Mouse (Mus musculus) yolk sac, embryonic 10.5 days (tissue): ENCODE measurements around the gene E130114P18Rik.

Source experiments
- DNase-seq: peaks from one replicate; pipeline ENCODE4 v3.0.0-alpha.2; 2017; ENCODE audit warnings: low spot score

Gene E130114P18Rik

GRCm38 (mm10) chr4:97648825-97649625 is 128.9 kb downstream of the E130114P18Rik start:
- DNase-seq: no peak

DNA sequence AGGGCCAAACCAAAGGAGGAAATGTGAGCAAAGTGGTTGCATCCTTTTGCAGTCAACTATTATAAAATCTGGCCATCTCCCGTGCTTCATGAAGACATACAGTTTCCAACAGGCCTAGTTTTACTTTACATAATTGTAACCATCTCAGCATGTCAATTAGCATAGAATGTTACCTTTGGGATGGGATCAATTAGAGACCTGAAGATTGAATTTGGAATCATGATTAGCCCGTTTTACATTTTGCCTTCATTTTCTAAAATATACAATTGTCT is 129.5 kb downstream of the E130114P18Rik start:
- DNase-seq: no peak

DNA sequence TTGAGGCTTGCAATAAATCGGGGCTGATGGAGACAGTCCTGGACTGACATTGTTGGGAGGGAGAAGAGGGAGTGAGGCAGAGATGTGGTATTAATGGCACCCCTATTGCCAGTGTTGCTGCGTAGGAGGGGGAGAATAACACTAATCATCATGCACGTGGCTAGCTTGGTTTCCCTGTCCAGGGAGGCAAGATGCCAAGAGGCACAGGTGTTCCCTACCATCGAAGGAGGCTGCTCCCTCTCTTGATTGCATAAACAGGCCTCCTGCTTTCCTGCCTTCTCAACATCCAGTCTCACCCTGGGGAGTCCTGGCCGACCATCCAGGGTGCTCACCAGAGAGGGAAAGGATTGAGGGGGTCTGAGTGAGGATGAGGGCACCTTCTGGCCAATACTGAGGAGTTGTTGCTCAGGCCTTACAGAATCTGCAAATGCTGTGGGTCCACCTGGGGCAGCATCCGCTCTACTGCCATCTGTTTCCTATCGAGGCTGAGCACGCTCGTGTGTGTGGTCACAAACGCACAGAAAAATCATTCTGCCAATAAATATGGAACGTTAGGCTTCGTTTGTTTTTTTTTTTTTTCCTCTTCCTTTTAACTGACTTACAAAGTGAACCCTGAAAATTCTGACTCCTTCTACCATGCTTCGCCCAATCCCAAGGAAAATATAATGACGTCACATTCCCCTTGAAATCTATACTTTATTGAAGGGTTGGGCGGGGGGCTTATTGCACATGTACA is 130.0 kb downstream of the E130114P18Rik start:
- DNase-seq: no peak

DNA sequence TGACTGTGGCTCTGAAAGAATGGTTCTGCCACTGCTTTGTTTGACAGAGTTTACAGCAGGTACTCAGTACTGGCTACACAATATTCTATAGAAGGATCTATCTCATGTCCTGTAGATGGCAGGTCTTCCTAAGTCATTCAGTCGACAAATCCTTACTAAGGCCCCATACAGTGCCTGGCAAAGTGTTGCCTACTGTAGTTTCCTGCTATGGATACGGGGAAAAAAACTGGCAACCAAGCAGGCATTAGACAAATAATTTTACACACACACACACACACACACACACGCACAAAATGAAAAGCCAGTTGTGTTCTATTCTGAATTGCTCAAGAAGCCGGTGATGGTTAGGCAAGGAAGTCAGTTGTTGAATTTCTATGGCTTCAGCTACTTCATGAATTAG is 130.6 kb downstream of the E130114P18Rik start:
- no peak for DNase-seq

- DNase-seq: no peak
Measured at GRCm38 (mm10) chr4:97640385-97640784, 137.5 kb downstream of the E130114P18Rik start.

DNA sequence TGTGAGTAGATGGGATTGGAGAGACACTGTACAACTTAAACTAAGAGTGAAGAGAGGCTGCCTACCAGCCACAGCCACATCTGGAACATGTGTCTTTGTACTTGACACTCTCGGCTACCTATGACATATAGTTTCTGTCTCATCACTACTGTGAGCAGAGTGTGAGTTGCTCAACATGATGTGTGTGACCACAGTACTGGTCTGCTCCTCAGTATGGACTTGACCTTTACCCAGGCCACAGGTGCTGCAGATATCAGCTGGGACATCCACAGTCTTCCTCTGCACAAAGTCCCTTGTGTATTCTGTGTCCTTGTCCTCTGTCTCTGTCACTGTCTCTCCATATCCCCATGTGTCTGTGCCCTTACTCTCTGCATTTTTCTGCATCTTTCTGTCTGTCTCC is 141.3 kb downstream of the E130114P18Rik start:
- no peak for DNase-seq

GRCm38 (mm10) chr4:97635757-97636292 is 142.1 kb downstream of the E130114P18Rik start:
- no peak for DNase-seq

DNA sequence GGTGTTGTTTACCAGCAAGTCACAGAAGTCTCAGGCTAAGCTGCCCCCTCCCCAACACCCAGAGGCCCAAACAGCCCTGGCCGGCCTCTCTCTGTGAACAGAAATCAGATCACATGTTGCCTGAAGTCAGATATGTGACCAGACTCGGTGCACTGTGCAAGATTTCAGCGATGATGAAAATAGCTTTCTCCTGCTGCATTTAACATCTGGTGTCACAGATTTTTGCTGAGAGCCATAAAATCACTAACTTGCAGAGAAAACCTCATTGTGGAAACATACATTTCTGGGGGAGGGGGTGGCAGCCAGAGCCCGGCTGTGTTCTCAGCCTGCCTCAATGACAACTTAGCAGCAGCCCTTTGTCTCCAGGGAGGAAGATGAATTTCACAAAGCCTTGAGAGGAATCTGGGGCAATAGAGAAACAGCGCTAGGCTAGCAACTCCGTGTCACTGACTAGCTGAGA is 142.6 kb downstream of the E130114P18Rik start:
- no peak for DNase-seq

- no peak for DNase-seq
Measured at GRCm38 (mm10) chr4:97628881-97629605, 148.8 kb downstream of the E130114P18Rik start.

DNA sequence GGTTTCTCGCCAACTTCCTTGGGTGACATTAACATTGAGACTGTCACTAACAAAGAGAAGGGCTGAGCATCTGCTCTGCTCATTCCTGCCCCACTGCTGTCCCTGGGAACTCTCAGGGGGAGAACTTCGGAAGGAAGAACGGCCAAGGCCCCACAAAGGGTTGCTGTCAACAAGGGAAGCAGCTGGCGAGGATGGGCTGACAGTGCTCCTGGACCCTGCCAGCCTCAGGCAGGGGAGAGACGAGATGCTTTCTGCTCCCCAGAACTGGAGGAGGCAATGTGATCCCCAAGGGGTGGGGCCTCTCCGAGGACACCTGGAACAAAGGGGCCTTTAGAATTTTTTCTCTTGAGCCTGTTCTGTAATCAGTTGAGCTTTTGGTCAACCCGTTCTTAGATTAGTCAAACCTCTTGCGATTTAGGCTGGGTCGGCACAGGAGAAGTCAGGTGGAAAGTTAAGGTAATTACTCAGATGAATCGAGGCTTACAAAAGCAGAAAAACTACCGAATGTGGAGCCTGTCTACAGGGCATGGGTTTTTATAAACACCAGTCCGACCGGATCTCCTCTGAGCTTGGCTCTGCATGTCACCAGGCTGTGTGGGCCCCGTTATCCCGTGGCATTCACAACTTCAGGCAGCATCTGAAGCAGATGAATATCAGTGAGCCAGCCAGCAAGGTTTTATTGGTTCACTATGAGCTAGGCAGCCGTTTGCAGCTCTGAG is 151.7 kb downstream of the E130114P18Rik start:
- DNase-seq: no peak

GRCm38 (mm10) chr4:97623165-97623564 is 154.7 kb downstream of the E130114P18Rik start:
- no peak for DNase-seq

- DNase-seq: no peak
Measured at GRCm38 (mm10) chr4:97621731-97622130, 156.1 kb downstream of the E130114P18Rik start.

GRCm38 (mm10) chr4:97620409-97620808 is 157.5 kb downstream of the E130114P18Rik start:
- DNase-seq: no peak

- DNase-seq: no peak
Measured at GRCm38 (mm10) chr4:97618668-97619373, 159.1 kb downstream of the E130114P18Rik start.

- DNase-seq: no peak
Measured at GRCm38 (mm10) chr4:97615031-97615430, 162.8 kb downstream of the E130114P18Rik start.

DNA sequence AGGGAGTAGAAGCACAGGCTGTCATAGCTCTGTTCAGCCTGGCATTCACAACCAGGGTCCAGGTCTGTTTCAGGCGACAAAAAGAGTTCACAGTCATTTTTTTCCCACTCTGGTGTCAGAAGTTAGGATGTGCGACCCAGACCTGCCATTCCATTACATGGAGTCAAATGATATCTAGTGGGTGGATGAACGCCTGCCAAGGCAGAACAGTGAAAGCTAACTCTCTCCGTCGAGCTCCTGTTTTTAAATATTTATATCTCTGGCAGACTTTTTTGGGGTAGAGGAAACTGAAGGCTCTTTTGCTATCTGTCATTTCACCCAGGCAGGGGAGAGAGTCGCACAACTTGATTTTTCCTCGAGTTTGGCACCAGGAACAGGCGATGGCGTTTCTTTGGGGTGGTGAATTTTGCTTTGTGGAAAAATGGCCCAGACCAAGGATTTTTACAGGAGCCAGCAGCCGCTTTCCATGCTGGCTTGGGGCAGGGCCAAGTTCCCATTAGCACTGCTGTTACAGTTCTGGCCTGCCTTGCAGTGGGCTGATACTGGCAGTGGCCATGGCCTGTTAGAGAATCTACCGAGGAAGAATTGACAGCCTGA is 166.5 kb downstream of the E130114P18Rik start:
- DNase-seq: no peak

- no peak for DNase-seq
Measured at GRCm38 (mm10) chr4:97609831-97610727, 167.8 kb downstream of the E130114P18Rik start.

DNA sequence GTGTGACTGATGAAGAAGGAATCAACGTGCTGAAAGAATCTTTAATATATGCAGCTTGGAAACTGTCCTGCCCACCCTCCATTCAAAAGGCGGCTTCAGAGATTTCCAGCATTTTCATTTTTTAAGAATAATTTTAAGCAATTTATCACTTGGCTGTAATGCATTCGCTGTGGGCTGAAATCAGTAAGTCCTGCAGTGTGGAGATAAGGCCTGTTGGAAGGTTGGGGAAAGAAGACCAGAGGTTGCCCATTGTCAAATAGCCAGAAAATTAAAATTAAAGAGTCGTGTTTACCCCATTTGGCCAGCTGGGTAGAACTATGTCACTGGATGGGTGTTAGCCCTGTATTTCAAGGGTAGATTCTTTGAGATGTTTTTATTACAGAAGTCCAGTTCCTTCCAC is 168.5 kb downstream of the E130114P18Rik start:
- no peak for DNase-seq

GRCm38 (mm10) chr4:97608728-97609127 is 169.2 kb downstream of the E130114P18Rik start:
- DNase-seq: no peak

DNA sequence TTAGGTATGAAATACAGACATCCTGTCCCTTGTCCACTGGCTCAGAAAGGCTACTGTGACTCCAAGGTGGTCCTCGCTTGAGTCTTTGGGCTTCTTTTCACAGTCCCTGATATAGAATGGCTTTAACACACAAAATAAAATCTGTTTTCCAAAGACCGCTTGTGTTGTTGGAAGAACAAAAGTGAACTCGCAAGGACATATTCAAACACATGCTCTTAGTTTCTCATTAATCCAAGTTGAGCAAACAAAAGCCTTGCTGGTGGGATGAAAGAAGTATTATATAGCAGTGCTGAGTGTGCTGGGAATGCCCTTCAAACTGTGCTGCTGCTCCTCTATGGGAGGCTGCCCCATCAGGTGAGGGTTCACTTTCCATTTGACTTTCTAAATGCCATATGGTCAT is 169.7 kb downstream of the E130114P18Rik start:
- DNase-seq: no peak
